Mouse (Mus musculus): ENCODE results near the gene Cep83.
"Not testable (repeated sequence)": the region's sequence is repeated elsewhere in the genome, so short reads cannot be mapped to it uniquely, and the experiment has no call there.

Gene Cep83

DNA sequence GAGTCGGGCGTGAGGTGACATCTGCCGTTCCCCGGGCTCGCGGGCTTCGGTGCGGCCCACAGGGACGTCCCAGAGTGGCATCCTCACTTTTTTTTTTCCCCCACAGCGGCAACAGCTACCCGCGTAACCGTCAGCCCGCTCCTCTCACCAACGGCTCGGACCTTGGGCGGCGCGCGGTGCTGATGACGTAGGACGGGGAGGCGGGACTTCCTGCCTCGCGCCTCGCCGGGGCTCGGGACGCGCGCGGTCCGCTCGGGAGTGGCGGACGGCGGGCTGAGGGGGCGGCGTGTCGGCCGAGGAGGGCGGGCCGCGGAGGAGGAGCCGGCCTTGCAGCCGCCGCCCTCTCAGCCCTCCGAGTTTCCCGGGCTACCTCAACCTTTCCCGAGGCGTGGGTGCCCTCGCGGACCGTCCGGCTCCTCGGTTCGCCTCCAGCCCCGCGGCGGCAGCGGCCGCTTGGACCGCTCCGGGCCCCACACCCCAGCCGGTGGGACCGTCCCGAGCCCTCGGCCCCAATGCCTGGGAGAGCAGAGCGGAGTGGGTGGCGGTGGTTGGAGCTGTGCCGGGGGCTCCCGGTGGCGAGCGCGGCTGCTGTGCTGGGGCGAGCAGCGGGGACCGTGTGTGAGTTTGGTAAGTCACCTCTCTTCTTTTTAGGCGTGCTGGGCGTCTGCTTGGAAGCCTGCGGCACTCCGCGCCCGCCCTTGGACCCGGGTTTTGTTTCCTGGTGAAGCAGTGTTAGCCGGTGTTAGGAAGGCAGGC lies at the start of gene Cep83:
TSS of gene Cep83 (plus strand) at position 235 of the 756 bp plus-strand sequence.
- peak; percentile 93 for DNase-seq (ENCODE audit: extremely low spot score)

DNA sequence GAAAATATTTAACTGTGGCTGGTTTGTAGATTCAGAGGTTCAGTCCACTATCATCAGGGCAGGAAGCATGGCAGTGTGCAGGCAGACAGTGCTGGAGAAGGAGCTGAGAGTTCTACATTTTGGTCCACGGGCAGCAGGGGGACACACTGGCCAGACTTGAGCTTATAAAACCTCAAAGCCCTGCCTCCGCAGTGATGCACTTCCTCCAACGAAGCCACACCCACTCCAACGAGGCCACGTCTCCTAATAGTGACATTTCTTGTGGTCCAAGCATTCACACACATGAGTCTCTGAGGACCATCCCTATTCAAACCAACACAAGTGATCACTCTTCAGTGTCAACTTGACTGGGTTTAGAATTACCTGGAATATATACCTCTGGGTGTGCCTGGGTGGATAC lies 49.2 kb upstream of the Cep83 start:
- no peak for DNase-seq (ENCODE audit: extremely low spot score)

DNA sequence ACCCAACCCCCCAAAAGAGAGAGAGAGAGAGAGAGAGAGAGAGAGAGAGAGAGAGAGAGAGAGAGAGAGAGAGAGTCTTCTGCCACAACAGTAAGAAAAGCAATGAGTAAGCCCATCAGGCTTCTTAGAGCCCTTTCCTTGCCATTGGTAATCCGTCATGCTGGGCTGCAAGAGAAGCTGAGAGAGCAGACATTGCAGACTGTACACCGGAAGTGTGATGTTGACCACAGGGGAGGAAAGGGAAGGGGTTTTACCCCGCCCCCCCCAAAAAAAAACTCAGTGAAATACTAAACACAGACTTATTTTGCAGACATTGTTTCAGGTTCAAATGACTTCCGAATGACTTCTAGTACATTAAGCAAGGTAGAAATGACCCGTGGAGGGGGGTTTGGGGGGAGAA lies 48.4 kb upstream of the Cep83 start:
- no peak for DNase-seq (ENCODE audit: extremely low spot score)

DNA sequence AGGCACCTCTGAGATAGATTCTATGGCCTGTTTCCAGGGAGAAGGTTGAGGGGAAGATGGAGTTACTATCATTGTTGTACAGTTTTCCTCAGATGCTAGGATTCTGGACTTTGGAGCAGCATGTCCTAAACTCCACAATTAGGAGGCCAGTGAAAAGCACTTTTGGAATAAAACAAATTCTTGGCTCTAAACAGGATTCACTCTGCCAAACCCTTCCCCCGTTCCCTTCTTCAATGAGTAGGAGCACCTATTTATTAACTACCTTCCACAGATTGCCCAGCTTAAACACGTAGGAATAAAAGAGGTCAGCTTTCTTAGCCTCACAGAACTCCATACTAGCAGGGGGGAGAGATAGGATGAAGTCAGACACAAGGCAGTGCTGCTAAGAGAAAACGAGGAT lies 24.4 kb upstream of the Cep83 start:
- DNase-seq (ENCODE audit: extremely low spot score) = no peak

DNA sequence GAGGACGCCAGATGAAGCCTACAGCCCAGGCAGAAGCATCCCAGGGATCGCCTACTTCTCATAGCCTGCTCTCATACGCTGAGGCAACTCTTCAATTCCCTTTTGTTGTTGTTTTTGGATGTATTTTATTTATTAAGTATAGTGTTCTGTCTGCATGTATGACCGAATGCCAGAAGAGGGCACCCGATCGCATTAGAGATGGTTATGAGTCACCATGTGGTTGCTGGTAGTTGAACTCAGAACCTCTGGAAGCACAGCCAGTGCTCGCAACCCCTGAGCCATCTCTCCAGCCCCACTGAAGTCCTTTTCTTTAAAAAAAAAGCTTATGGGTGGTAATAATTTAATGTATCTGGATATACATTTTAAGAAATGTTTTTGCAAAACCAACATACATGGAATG lies 24.0 kb upstream of the Cep83 start:
- no peak for DNase-seq (ENCODE audit: extremely low spot score)

DNA sequence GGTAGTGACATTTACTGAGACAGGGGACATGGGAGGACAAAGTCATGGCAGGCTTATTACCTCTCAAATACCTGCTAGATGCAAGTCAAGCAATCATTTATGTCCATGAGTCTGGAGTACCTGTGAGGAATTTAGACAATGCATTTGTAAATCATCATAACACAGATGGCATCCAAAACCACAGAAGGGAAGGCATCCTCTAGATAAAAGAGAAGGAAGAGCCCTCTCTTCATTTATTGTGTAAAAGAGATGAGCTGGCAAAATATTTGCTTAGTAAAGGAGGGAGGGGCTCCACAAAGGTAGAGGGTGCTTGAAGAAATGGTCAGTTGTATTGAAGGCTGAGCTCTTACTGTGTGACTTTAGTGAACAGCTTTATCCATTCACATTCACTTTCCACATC lies 20.3 kb upstream of the Cep83 start:
- no peak for DNase-seq (ENCODE audit: extremely low spot score)

DNA sequence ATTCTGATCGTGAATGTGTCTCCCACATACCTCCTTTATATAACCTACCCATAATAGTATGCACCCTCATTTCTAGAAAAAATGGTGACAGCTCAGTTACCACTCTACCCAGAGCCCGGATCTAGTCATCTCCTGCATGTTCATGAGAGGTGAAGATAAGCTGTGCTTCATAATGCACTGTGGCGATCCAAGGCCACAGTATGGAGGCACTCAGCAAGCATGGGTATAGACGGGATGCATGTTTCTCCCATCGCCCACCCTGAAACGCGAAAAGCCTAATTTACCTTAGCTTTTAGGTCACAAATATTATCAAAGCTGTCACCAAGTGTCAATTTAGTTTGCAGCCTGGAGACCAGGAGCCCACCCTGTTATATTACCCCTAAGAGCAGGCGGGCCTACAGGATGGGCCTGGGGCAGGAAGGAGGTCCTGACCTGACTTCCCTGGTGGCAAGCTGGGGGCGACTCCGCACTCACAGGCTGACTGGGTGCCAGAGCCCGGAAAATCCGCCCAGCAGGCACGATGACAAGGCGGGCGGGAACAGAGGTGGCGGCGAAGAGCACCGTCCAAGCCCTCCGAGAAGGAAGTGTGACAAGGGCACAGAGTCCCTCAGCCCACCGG lies 544 bp upstream of the Cep83 start:
- no peak for DNase-seq (ENCODE audit: extremely low spot score)

DNA sequence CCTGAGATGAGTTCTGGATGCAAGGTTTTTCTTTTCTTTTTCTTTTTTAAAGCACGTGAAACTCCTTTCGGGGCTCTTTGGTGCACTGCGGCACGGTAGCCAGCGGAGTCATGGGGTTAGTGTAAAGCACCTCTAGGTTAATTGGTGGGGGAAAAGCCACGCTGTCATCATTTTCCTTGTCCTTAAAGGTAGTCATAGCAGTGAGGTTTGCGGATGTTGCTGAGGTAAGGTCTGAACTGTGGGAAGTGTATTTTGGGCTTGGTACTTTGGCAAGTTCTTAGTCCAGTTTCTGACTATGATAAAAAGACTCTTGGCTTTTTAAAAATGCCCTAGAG lies 689 bp downstream of the Cep83 start:
- no peak for DNase-seq (ENCODE audit: extremely low spot score)

DNA sequence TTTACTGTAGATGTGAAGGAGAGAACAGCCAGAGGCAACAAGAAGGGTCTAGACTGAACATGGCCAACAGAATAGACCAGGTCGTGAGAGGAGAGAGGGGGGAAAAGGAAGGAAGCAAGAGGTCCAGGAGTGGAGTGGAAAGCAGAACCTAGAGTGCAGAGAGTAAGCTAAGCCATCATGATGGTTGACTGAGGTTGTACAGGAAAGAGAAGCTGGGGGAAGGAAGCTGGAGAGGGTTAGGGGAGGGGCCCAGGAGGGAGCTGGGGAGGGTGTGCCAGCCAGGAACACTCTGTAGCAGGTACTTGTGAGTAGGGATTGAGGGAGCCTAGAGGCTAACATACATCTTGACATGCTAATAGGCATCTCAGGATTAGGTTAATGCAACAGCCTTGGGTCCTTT lies 1.9 kb downstream of the Cep83 start:
- no peak for DNase-seq (ENCODE audit: extremely low spot score)

DNA sequence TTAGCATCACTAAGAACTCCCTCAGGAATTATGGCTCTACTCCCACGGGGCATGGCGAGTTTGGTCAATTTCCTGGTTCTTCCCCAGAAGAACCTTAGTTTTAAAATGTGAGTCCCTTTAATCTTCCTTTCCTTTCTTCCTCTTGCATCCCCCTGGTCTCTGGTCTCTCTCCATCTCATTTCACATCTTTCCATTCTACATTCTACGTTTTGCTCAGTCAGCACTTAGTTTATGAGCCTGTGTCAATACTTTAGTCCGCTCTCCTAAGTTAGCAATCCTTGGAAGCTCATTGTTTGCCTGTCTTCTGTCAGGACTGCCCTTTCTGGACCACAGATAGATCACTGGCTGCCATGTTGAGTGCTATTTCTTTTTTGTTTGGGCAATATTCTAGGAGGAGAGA lies 3.7 kb downstream of the Cep83 start:
- DNase-seq (ENCODE audit: extremely low spot score) = no peak

DNA sequence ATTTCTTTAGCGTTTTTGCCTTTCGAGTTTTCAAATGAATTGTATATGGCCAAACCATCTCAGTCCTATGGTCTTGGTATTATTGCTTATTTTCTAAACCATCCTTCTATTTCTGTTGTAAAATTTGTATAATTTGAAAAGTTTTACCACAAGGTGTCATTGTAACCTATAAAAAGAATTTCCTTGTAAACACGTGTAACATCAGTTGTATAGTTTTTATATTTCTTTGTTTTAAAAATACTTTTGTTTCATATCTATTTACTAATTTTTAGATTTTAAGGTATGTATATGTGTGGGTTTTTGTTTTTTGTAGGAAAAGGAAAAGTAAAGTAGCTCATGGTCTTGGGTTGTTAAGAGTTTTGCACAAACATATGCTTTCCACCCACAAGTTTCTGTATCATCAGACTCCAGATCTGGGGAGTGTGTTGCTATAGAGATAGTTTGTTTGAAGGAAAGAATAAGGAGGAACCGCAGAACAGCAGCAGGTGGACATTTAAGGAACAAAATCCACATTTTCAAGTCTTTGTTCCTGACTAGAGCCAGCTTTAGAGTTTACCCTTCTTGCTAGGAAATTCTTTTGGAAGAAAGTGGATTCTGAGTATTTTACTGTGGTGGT lies 17.3 kb downstream of the Cep83 start:
- no peak for DNase-seq (ENCODE audit: extremely low spot score)

DNA sequence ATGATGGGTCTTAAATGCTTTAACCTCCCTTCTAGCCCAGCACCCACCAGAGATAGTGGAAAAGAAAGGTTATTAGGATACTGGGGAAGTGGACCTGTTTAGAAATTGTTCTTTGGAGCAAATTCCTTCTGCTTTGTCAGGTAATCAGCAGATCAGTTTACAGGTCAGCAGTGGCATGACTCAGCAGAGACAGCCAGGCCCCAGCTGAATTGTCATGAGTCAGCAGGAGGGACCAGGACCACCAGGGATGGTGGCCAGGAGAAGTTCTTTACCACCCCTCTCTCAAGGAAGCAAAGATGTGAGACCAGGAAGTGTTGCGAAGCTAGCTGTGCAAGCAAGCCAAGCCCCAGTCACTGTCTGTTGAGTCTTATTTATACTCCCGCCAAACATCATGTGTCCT lies 18.2 kb downstream of the Cep83 start:
- DNase-seq (ENCODE audit: extremely low spot score) = no peak

DNA sequence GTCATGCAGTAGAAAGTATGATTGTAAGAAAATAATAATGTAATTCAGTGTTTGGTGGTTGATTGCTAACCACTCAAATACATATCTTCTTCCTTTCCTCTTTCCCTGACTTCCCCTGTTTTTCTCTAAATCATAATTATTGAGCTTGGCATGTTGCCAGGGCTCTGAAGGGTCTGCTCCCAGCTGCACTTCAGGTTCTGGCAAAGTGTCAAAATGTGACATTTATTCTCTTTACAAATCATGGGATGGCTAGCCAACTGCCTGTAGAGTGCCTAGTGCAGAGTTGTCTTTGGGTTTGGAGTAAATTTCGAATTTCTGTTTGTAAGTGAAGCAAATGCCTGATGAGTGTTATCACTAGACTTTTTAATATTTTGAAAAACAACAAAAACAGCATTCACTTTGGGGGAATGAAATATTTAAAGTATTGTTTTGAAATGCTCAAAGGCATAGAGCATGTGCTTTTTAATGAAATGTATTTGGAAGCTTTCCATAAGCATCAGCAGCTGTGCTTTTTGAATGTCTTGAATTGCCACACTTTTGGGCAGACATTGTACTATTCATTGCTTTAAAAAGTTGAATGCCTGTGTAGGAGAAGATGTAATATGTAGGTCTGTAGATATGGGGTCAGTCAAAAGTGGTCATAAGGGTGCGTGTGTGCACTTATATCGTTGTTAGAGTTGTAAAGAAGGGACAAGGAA lies 21.3 kb downstream of the Cep83 start:
- DNase-seq (ENCODE audit: extremely low spot score) = no peak

DNA sequence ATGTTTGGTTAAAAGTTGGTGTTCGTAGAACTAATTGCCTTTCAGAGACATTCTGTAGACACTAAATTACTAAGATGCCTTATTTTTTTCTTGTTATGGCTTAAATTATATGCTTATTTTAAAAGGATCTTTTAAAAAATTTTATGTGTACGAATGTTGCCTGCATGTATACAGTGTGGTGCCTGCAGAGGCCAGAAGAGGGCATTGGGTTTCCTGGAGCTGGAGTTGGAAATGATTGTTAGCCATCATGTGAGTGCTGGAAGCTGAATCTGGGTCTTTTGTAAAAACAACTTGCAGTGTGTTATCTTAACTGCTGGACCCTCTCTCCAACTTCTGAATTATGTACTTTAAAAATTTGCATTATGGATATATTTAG lies 21.9 kb downstream of the Cep83 start:
- DNase-seq (ENCODE audit: extremely low spot score) = no peak

DNA sequence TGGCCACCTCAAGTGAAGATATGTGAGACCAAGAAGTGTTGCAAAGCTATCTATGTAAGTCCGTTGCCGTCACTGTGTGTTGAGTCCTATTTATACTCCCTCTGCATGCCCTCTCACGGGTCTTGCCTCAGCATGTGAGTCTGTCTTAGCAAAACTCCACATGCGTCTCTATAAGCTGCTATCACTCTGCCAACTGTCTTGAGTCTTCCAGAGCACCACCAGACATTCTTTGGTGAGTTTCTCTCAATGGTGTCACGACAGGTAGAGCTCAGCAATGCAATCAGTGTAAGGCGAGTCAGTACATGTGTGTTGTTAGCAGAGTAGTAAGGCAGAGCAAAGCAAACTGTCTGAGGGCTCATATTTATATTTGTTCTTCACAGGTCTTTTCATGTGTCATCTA lies 31.8 kb downstream of the Cep83 start:
- DNase-seq (ENCODE audit: extremely low spot score) = no peak

DNA sequence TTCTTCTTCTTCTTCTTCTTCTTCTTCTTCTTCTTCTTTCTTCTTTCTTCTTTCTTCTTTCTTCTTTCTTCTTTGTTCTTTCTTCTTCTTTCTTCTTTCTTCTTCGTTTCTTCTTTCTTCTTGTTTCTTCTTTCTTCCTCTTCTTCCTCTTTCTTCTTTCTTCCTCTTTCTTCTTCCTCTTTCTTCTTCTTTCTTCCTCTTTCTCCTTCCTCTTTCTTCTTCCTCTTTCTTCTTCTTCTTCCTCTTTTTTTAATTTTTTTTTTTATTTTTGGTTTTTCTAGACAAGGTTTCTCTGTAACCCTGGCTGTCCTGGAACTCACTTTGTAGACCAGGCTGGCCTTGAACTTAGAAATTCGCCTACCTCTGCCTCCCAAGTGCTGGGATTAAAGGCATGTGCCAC lies 39.6 kb downstream of the Cep83 start:
- DNase-seq (ENCODE audit: extremely low spot score) = not testable (repeated sequence)

DNA sequence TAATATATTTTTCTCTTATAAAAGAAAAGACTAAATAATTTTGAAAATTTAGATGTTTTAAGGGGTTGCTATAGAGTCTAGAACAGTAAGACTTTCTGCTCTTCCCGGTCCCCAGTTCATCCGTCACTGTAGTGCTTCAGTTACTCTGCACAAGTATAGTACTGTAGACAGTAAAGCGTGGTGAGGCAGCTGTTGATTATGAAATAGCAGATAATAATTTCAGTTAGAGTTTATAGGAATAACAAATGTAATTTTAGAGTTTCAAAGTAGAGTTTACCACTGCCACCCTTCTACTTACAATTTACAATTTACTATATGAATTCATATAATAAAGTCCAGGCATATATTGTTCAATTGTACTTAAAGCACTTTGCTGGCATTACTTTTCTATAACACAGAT lies 42.0 kb downstream of the Cep83 start:
- DNase-seq (ENCODE audit: extremely low spot score) = no peak

DNA sequence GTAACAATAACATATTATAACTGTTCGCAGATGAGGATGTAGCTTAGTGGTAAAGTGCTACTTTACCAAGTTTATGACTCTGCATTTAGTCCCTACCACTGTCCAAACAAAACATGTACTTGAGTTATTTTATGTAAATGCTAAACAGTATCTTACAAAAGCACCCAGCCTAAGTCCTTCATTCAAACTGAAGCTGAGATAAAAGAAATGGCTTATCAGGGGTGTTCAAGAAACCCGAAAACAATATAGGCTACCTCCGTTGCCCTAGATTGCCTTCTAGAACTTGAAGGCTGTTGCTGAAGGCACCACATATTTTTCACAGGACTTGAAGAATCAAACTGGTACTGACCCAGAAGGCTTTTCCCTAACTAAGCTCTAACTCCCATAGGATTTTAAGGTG lies 46.4 kb downstream of the Cep83 start:
- no peak for DNase-seq (ENCODE audit: extremely low spot score)

DNA sequence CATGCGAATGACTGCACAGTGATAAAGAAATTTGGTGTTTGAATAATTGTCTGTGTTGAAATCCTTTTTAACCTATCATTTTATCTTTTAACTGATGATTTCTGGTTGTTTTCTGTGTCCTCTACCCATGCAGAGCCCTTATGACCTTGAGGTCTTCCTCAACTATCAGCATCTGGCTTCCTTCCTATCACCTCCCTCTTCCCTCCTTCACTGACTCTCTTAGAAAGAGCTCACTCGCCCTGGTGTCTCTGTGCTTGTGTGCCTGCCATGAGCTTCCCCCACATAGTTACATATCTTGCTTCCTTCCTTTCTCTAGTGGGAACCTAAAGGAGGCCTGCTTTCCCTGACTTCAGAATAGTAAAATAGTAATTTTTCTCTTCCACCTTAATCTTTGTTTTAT lies 51.8 kb downstream of the Cep83 start:
- no peak for DNase-seq (ENCODE audit: extremely low spot score)

DNA sequence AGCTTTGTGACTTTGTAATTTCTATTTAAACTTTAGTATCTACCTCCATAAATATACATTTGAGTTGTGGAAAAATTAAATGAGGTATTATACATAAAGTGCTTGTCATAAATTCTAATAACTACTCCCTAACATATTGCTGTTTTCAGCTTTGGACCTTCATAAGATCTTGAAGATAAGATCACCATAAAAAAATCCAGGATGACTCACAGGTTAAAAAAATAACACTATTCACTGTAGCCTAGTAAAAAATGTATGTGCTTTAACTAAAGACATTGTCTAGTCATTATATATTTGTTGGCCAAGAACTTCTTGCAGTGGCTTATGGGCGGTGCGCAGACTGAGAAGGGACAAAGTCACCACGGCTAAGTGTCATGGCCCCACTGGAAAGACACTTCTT lies 53.0 kb downstream of the Cep83 start:
- no peak for DNase-seq (ENCODE audit: extremely low spot score)

DNA sequence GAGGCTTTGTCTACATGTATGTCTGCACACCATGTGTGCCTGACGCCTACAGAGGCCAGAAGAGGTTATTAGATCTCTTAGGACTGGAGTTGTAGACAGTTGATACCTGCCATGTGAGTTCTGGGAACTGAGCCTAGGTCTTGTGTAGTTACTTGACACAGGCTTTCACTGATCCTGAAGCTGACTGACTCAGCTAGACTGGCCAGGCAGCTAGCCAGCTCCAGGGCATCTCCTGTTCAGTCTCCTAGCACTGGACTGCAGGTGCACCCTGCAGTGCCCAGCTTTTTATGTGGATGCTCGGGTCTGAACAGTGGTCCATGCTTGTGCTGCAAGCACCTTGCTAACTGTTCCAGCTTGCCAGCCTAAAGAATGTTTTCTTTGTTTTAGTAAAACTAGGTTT lies 58.6 kb downstream of the Cep83 start:
- DNase-seq (ENCODE audit: extremely low spot score) = no peak

DNA sequence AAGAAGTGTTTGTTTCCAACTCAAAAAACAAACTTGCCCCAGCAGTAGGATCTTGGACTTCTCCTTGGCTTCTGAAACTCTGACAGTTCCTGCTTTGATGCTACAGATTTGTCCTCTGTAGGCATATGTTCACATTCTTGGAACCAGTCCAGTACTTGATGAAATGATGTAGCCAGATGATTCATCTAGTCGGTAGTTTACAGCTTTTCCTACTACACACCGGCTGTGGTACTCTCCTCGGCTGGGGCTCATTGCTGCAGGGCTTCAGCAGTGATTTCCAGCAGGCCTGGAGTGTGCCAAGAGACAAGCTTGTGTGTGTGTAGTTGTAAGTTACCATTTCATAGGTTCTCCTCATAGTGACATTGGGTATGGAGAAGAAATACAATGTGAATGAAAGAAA lies 83.0 kb downstream of the Cep83 start:
- DNase-seq (ENCODE audit: extremely low spot score) = no peak

DNA sequence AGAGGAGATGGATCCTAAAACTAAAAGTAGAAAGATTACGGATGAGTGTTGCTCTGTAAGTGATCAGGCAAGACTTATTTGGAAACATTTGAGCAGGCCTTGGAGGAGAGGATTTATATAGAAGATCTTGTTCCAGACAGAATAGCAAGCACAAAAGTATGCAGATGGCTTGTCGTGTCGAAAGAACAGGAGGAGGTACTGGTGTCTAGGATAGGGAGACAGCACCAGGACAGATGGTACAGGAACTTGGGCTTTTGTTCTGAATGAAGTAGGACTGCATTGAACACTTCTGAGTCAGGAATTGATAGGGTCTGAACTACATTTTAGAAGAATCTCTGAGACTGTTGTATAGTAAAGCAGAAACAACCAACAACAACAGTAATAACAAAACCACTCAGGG lies 89.1 kb downstream of the Cep83 start:
- DNase-seq (ENCODE audit: extremely low spot score) = no peak

All from embryo, embryonic 9.5 days (tissue).